Mouse (Mus musculus) liver, postnatal 0 days (tissue): ENCODE data around the gene Pifo.

ENCODE experiments used
- CTCF ChIP-seq: sonication (generic); IDR thresholded peaks from 2 replicates; pipeline ENCODE4 v1.5.1; 2016; ENCODE audit warnings: antibody characterized with exemption, low read depth
- EP300 ChIP-seq: IDR thresholded peaks from 2 replicates; pipeline ENCODE4 v1.6.1; 2016; ENCODE audit warnings: antibody characterized with exemption, low read depth, mild to moderate bottlenecking

DNA sequence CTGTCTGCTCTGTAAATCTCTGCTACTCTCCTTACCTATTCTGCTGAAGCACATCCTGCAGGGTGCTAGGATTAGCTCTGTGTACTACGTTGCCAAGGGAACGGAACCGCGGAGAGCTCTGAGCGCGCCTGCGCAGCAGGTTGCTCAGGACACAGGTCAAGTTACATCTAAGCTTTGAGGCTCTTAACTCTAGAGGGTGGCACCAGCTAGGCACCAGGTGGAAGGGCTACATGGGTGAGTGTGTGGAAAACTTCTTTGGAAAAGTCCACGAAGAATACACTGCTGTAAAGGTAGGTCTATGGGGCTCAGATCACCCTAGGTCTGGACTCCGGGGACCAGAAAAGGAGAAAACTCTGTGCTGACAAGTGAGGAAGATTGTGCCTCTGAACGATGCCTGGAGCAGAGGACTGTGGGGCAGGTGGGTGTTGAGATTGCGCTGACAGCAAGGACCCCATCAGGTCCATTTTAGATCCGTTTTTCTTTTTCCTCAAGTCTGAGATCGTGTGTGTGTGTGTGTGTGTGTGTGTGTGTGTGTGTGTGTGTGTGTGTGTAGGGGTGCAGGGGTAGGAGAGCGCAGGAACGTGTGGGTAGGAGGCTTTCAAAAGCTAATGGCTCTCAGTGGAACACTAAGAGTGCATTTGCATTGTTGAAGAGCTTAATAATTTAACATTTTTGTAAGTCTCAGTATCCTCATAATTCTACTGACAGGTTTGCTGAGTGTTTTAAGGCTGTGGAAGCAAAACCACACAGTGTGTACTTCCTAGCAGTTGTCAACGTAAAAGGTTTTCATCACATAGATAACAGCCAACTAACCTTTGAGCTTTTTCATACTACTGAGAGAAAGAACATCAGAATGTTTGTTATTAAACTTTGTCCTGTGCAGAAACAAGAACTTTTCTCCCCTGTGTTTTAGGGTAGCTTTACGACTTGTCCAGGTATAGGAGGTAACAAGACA lies 12.8 kb downstream of the Pifo start:
- TF ChIP-seq CTCF = no peak
- no peak for TF ChIP-seq EP300
